Mouse (Mus musculus) WW6 (cell line): Measurements from ENCODE around the gene Gm37240.

Experiments used
- DNase-seq: peaks from one replicate; pipeline ENCODE4 v3.0.0-alpha.2; 2013; ENCODE audit warnings: low read depth, low spot score

The Gm37240 gene

GRCm38 (mm10) chr3:85681136-85681535 is 206.2 kb downstream of the Gm37240 start:
- DNase-seq = no peak

- DNase-seq = no peak
These were observed 207.4 kb downstream of the Gm37240 start for GRCm38 (mm10) chr3:85679960-85680359.

DNA sequence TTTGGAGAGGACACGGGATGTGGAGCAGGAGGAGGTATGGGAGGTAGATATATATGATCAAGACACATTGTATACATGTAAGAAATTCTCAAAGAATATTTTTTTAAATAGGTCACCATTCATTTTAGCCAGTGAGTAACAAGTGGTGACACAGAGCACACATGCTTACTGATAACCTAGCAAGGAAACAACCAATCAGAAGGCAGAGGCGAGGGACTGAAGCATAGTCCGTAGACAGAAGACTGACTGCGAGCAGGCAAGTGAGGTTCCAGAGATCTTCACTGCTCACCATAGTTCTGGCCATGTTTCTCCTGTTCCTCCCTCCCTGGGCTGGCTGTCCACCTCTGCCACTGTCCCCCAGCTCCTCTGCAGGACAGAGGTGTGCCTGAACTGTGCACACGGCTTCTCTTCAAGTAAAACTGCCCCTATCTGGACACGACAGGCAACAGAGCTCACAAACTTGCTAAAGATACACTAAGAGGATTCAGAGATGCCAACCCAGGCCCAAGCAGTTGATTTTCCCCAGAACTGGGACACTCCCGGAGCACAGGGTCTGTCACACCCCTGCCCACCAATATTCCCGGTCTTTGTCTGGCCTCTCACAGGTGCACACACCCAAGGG is 207.9 kb downstream of the Gm37240 start:
- no peak for DNase-seq

- DNase-seq = no peak
These were observed 209.4 kb downstream of the Gm37240 start for GRCm38 (mm10) chr3:85677952-85678351.

DNA sequence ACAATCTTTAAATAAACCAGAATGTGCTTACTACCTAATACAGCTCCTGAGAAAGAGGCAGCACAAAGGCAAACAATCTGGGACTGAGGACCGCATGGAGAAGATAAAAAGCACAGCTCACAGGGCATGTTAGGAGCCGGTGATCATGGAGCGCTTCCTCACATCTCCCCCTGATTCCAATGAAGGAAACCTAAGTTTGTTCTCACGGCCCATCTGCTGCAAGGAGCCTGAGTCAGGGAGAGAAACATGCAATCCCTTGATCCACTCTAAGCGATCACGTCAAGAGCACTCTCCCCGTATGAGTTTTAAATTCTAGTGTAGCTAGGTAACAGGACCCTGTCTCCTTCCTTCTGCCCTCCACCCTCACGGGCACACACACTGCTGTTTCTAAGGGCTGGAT is 210.2 kb downstream of the Gm37240 start:
- no peak for DNase-seq

DNA sequence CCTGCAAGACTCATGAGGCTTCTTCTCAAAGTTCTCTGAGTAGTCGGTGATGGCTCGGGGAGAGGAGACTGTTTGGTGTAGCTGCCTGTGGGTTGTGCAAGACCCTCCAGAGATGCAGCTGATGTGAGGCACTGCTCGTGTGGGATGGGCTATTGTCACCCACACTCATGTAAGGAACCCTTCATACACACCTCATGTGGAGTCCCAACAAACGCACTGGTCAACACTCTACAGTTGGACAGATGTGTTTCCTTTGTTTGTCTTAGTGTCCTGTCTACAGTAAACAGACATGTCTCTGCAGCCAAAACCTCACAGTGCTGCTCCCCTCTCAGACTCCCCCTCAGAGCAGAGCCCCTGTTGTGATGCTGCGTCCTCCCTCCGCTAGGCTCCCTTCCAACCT is 217.5 kb downstream of the Gm37240 start:
- DNase-seq = no peak

DNA sequence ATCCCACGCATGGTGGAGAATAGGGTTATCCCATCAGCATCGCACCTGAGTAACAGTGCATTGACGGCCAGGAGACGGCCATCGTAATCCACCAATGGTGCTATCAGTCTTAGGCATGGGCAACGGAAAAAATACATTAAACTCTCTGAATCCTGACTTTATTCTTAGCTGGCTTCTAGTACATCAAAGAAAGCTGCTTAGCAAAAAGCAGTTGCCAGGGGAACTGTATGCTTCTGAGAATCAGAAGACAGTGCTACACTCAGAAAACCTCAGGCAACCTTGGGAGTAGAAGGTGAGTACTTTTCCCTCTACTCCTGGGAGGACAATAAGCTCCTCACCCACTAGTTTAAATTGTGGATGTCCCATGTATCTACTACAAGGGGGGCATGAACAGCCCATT is 219.6 kb downstream of the Gm37240 start:
- DNase-seq = no peak

GRCm38 (mm10) chr3:85666736-85667135 is 220.6 kb downstream of the Gm37240 start:
- no peak for DNase-seq

GRCm38 (mm10) chr3:85666166-85666565 is 221.2 kb downstream of the Gm37240 start:
- DNase-seq = no peak

- no peak for DNase-seq
These were observed 222.6 kb downstream of the Gm37240 start for GRCm38 (mm10) chr3:85664591-85665171.

DNA sequence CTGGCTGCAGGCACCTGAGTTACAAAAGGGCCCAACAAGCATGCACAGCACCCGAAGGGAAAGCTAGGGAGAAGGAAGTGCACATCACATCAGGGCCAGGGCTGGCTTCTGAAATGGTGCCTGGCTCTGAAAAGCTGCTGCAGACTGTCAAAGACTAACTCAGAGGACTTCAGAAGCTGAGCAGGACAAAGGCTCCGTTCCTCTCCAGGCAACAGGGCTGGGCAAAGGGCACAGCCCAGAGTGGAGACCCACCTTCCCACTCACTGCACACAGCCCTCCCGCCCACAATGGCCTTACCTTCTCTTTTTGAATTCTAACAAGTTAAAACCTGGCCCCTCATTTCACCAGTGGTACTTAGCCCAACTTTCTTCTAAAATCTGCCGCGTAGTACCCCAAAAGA is 223.5 kb downstream of the Gm37240 start:
- no peak for DNase-seq

DNA sequence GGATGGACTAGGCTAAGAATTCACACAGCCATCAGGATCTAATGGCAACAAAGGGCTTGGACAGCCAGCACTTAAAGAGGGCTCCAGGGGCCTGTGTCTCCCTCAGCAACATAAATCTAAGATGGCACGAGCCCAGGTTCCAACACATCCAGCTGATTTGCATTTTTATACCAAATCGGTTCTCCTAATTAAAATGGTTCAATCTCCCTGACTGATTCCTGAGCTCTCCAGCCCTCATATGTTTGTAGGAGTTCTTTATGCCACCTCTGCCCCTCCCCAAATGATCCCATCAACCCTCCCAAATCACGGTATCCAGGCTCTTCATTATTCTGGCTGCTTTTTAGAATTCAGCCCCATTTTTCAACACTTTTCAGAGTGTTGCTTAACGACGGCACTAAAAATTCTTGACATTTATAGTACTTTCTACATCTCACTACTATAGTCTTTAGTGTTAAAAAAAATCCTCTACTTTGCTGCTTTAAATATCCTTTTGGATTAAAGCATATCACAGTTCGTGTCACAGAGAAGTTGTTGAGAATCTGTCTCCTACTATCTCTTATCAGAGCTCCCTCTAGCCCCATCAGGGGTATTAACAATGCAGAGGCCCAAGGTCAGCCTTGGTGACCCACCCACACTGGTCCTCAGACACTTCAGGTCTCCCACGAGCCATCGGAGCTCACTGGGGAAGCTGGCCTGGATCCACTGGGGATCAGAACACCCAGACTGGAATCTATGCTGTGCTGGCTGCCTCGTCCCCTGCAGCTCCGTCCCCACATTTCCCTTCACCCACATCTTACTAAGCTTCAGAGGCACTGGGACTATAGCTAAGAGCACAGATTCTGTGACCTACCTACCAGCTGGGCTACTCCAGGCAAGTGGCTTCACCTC is 225.1 kb downstream of the Gm37240 start:
- DNase-seq = no peak

- DNase-seq = no peak
These were observed 227.6 kb downstream of the Gm37240 start for GRCm38 (mm10) chr3:85659681-85660080.

GRCm38 (mm10) chr3:85655538-85655937 is 231.8 kb downstream of the Gm37240 start:
- DNase-seq = no peak

GRCm38 (mm10) chr3:85652727-85653665 is 234.3 kb downstream of the Gm37240 start:
- no peak for DNase-seq

DNA sequence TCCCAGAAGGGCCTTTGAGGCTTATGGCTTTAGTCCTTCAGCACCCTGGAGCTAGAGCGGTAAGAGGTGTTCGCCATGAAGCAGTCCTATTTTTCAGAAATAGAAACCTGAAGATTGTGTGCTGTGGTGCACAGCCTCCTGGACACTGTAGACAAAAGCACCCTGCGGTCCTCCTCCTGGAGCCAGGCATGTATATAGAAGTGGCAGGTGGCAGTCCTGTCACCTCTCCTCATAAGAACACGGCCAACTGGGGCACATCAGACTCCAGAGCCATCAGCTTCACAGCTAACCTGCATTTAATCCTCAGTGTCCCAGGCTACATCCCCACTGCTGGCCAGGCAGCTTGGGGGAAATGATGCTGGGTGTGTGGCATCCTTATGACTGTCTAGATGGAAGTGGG is 238.1 kb downstream of the Gm37240 start:
- no peak for DNase-seq

GRCm38 (mm10) chr3:85645517-85646004 is 241.8 kb downstream of the Gm37240 start:
- no peak for DNase-seq

GRCm38 (mm10) chr3:85644814-85645213 is 242.5 kb downstream of the Gm37240 start:
- DNase-seq = no peak

DNA sequence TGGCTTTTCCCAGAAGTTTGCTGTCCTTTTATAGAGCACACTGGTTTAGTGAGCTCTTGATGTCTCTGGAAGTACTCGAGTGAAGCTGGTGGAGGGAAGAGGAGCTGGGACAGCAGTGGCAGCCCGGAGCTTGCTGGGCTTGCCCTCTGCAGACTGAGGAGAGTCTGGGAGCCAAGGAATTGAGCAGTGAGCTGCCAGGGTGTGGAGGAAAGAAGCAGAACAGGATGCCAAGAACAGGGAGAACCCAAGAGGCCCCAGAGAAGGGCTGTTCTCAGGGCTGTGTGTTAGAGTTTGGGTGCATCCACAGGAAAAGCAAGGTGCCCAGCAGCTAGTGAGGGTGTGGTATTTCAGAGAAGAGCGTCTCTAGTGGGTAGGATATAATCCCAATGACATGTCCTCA is 245.6 kb downstream of the Gm37240 start:
- DNase-seq = no peak

DNA sequence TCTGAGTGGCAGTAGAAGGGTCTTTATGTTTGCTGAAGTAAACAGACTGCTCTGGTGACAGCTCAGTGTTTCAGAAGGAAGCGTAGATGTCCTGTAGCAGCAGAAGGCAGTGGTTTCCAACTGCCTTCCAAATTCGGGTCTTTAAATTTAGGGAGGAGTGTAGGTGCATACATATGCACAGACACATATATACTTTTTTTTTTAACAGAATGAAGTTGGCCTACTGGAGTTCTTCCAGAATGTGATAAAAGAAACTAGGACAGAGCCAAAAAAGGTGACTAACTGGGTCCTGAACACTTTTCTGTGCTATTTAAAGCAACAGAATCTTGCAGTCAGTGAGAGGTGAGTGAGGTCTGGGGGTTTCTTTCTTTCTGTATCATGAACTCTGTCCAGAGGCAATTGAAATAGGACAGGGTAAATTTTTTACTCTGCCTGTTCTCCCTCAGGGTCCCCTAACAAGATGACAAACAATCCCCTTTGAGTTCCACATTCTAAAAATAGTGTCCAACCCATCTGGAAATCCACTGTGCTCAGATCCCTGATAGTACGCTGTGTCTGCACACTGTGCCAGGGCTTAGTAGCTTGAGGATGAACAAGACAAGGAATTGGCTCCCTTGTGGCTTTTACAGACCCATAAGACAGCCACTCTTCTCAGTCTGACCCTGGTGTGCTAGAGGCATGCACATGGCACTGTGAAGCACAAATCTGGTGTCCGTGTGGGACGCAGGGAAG is 250.4 kb downstream of the Gm37240 start:
- no peak for DNase-seq

DNA sequence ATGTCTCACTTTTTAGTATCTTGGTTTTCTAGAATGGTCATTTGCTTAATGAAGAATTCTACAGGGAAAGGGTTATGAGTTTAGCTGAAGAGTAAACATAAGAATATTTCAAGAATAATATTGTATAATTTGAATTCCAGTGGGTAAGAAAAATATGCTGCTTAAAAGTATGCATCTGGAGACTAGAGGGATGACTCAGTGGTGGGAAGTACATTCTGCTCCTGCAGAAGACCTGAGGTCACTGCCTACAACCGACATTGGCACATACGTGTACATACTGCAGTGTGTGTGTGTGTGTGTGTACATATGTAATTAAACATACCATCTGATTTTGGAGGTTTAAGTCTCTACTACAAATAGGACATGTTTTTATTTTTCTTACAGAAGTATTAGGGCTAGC is 251.7 kb downstream of the Gm37240 start:
- DNase-seq = no peak
